Mouse (Mus musculus) CD4-positive, CD25-positive, alpha-beta regulatory T cell, adult 2 months (primary cell): Measurements from ENCODE around the gene Rrp15.
"Not testable (repeated sequence)": the region's sequence is repeated elsewhere in the genome, so short reads cannot be mapped to it uniquely, and the experiment has no call there.

ENCODE experiments used
- DNase-seq: peaks from one replicate; pipeline ENCODE4 v3.0.0-alpha.2; 2012; ENCODE audit warnings: low read depth, low spot score

Rrp15 gene

GRCm38 (mm10) chr1:186748724-186749653, at the start of gene Rrp15:
TSS of gene Rrp15 (minus strand) at chr1:186749358.
- DNase-seq = peak; percentile 92

- no peak for DNase-seq
These were observed 48.8 kb upstream of the Rrp15 start for GRCm38 (mm10) chr1:186797991-186798390.

GRCm38 (mm10) chr1:186785359-186785758, 36.2 kb upstream of the Rrp15 start:
- no peak for DNase-seq

- DNase-seq = no peak
These were observed 31.7 kb upstream of the Rrp15 start for GRCm38 (mm10) chr1:186780826-186781225.

- no peak for DNase-seq
These were observed 24.0 kb upstream of the Rrp15 start for GRCm38 (mm10) chr1:186773124-186773523.

GRCm38 (mm10) chr1:186772547-186773077, 23.5 kb upstream of the Rrp15 start:
- no peak for DNase-seq

- no peak for DNase-seq
These were observed 22.8 kb upstream of the Rrp15 start for GRCm38 (mm10) chr1:186772005-186772404.

GRCm38 (mm10) chr1:186770659-186771058, 21.5 kb upstream of the Rrp15 start:
- no peak for DNase-seq

- no peak for DNase-seq
These were observed 19.2 kb upstream of the Rrp15 start for GRCm38 (mm10) chr1:186768392-186768791.

GRCm38 (mm10) chr1:186763451-186763850, 14.3 kb upstream of the Rrp15 start:
- not testable (repeated sequence) for DNase-seq

- DNase-seq = no peak
These were observed 621 bp upstream of the Rrp15 start for GRCm38 (mm10) chr1:186749675-186750283.

- DNase-seq = no peak
These were observed 9.3 kb downstream of the Rrp15 start for GRCm38 (mm10) chr1:186739828-186740227.

- DNase-seq = no peak
These were observed 13.6 kb downstream of the Rrp15 start for GRCm38 (mm10) chr1:186735537-186735936.

GRCm38 (mm10) chr1:186733052-186733451, 16.1 kb downstream of the Rrp15 start:
- no peak for DNase-seq

GRCm38 (mm10) chr1:186728778-186729177, 20.4 kb downstream of the Rrp15 start:
- DNase-seq = no peak

- no peak for DNase-seq
These were observed 23.0 kb downstream of the Rrp15 start for GRCm38 (mm10) chr1:186726117-186726516.

- DNase-seq = no peak
These were observed 26.9 kb downstream of the Rrp15 start for GRCm38 (mm10) chr1:186722299-186722698.

GRCm38 (mm10) chr1:186721846-186722245, 27.3 kb downstream of the Rrp15 start:
- DNase-seq = peak; percentile 85

- DNase-seq = no peak
These were observed 28.0 kb downstream of the Rrp15 start for GRCm38 (mm10) chr1:186721166-186721565.

- peak; percentile 15 for DNase-seq
These were observed 29.4 kb downstream of the Rrp15 start for GRCm38 (mm10) chr1:186719708-186720107.

GRCm38 (mm10) chr1:186718881-186719280, 30.3 kb downstream of the Rrp15 start:
- no peak for DNase-seq
